Mouse (Mus musculus) layer of hippocampus, adult 11-12 months (tissue): Measurements from ENCODE around the gene A430078G23Rik.

Source experiments
- DNase-seq: peaks from one replicate; pipeline ENCODE4 v3.0.0; 2022; ENCODE audit warnings: low spot score

Gene A430078G23Rik

GRCm38 (mm10) chr8:3411901-3412301 lies 58.7 kb downstream of the A430078G23Rik start:
- no peak for DNase-seq

- no peak for DNase-seq
Measured at GRCm38 (mm10) chr8:3412816-3413215, 59.6 kb downstream of the A430078G23Rik start.

- no peak for DNase-seq
Measured at GRCm38 (mm10) chr8:3414639-3415190, 61.5 kb downstream of the A430078G23Rik start.

- DNase-seq = no peak
Measured at GRCm38 (mm10) chr8:3415259-3415658, 62.0 kb downstream of the A430078G23Rik start.

- no peak for DNase-seq
Measured at GRCm38 (mm10) chr8:3415661-3416060, 62.4 kb downstream of the A430078G23Rik start.

GRCm38 (mm10) chr8:3416846-3417245 lies 63.6 kb downstream of the A430078G23Rik start:
- no peak for DNase-seq

GRCm38 (mm10) chr8:3417455-3417854 lies 64.2 kb downstream of the A430078G23Rik start:
- no peak for DNase-seq

- DNase-seq = no peak
Measured at GRCm38 (mm10) chr8:3418101-3418500, 64.9 kb downstream of the A430078G23Rik start.

GRCm38 (mm10) chr8:3420105-3420706 lies 67.0 kb downstream of the A430078G23Rik start:
- no peak for DNase-seq

GRCm38 (mm10) chr8:3421507-3421906 lies 68.3 kb downstream of the A430078G23Rik start:
- no peak for DNase-seq

- no peak for DNase-seq
Measured at GRCm38 (mm10) chr8:3425217-3425616, 72.0 kb downstream of the A430078G23Rik start.

- no peak for DNase-seq
Measured at GRCm38 (mm10) chr8:3426211-3426610, 73.0 kb downstream of the A430078G23Rik start.

- no peak for DNase-seq
Measured at GRCm38 (mm10) chr8:3428426-3428825, 75.2 kb downstream of the A430078G23Rik start.

GRCm38 (mm10) chr8:3429966-3430365 lies 76.8 kb downstream of the A430078G23Rik start:
- no peak for DNase-seq

GRCm38 (mm10) chr8:3431113-3431512 lies 77.9 kb downstream of the A430078G23Rik start:
- DNase-seq = no peak

- DNase-seq = no peak
Measured at GRCm38 (mm10) chr8:3436492-3436891, 83.3 kb downstream of the A430078G23Rik start.

GRCm38 (mm10) chr8:3439510-3439909 lies 86.3 kb downstream of the A430078G23Rik start:
- DNase-seq = no peak
